Mouse (Mus musculus) myocyte (in vitro differentiated cells): ENCODE measurements around the gene Tex33. TPM values are rescaled to one million over a fixed set of nuclear protein-coding genes. Genes with fewer than 3 reads are reported as not detected.

ENCODE experiments used
- H3K27me3 ChIP-seq: one replicate; pipeline ENCODE4 v1.6.1; 2011; ENCODE audit not compliant: control insufficient read depth, insufficient read depth, insufficient read length
- H3K36me3 ChIP-seq: one replicate; pipeline ENCODE4 v1.6.1; 2011; ENCODE audit not compliant: control insufficient read depth, insufficient read depth
- H3K4me2 ChIP-seq: one replicate; pipeline ENCODE4 v1.6.1; 2011; ENCODE audit warnings: low read depth, control low read depth
- H3K4me3 ChIP-seq: one replicate; pipeline ENCODE4 v1.5.1; 2011; ENCODE audit warnings: mild to moderate bottlenecking, control low read depth, moderate library complexity
- H3K79me2 ChIP-seq: one replicate; pipeline ENCODE4 v1.6.1; 2011; ENCODE audit not compliant: control insufficient read depth, insufficient read depth
- H3ac ChIP-seq: one replicate; pipeline ENCODE4 v1.6.1; 2011; ENCODE audit not compliant: control insufficient read depth, insufficient read length
- CEBPB ChIP-seq: IDR thresholded peaks from 2 replicates; pipeline ENCODE4 v1.6.1; 2011; ENCODE audit warnings: mild to moderate bottlenecking, moderate library complexity; ENCODE audit not compliant: poor library complexity, insufficient read depth, severe bottlenecking
- E2F4 ChIP-seq: IDR thresholded peaks from one replicate; pipeline ENCODE4 v1.6.1; 2011; ENCODE audit warnings: mild to moderate bottlenecking, control low read depth, moderate library complexity; ENCODE audit not compliant: insufficient read depth
- MAX ChIP-seq: IDR thresholded peaks from one replicate; pipeline ENCODE4 v1.6.1; 2011; ENCODE audit warnings: low read depth, mild to moderate bottlenecking, control low read depth
- MYOD1 ChIP-seq, 3 experiments: IDR thresholded peaks; one replicate each; pipeline ENCODE4 v1.6.1; 2011; ENCODE audit warnings: control low read depth in 2 of 3, low read depth in 2 of 3, mild to moderate bottlenecking in 2 of 3, moderate library complexity in 1 of 3; ENCODE audit not compliant: insufficient read length in 2 of 3, control insufficient read depth in 1 of 3
- MYOG ChIP-seq, 3 experiments: IDR thresholded peaks; one replicate each; pipeline ENCODE4 v1.6.1; 2011; ENCODE audit warnings: control low read depth in 2 of 3, low read depth in 2 of 3, mild to moderate bottlenecking in 2 of 3; ENCODE audit not compliant: insufficient read length in 2 of 3, control insufficient read depth in 1 of 3, insufficient read depth in 1 of 3
- POLR2A ChIP-seq: IDR thresholded peaks from one replicate; pipeline ENCODE4 v1.6.1; 2011; ENCODE audit warnings: low read depth, mild to moderate bottlenecking, control low read depth, moderate library complexity; ENCODE audit not compliant: insufficient read length
- POLR2AphosphoS2 ChIP-seq: IDR thresholded peaks from one replicate; pipeline ENCODE4 v1.6.1; 2011; ENCODE audit warnings: low read depth, control low read depth; ENCODE audit not compliant: insufficient read length
- REST ChIP-seq: IDR thresholded peaks from one replicate; pipeline ENCODE4 v1.6.1; 2011; ENCODE audit warnings: mild to moderate bottlenecking, control low read depth, moderate library complexity; ENCODE audit not compliant: insufficient read depth, insufficient read length
- SRF ChIP-seq: IDR thresholded peaks from one replicate; pipeline ENCODE4 v1.6.1; 2011; ENCODE audit warnings: low read depth; ENCODE audit not compliant: control insufficient read depth, insufficient read length
- TCF12 ChIP-seq: IDR thresholded peaks from one replicate; pipeline ENCODE4 v1.6.1; 2011; ENCODE audit warnings: mild to moderate bottlenecking, control low read depth; ENCODE audit not compliant: poor library complexity, insufficient read depth, severe bottlenecking
- TCF3 ChIP-seq: IDR thresholded peaks from one replicate; pipeline ENCODE4 v1.6.1; 2011; ENCODE audit warnings: low read depth, control low read depth; ENCODE audit not compliant: insufficient read length
- USF1 ChIP-seq: IDR thresholded peaks from one replicate; pipeline ENCODE4 v1.6.1; 2011; ENCODE audit warnings: low read depth, mild to moderate bottlenecking, control low read depth, moderate library complexity
- polyA plus RNA-seq: library from polyadenylated mRNA; unstranded; fragments of >200 nt; fragmentation: generic; extraction: Trizol; gene quantifications from one replicate; pipeline ENCODE4 v1.2.1, GENCODE M21; 2012; ENCODE audit warnings: missing spikeins

Tex33 gene
- polyA plus RNA-seq, 1 experiment = not detected

DNA sequence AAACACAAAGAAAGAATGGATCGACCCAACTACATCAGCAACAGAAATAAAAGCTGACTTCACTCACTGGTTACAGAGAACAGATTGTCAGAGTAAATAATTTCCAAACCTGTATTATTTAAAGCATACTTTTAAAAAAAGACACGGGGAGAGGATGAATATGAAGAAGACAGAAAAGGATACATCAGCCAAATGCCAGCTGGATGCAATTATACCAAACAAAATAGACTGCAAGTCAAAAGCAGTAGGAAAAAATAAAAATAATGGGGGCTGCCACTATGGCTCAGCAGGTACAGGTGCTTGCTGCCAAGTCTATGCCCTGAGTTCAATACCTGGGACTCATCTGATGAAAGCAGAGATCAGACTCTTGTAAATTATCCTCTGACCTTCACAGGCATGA is 15.5 kb downstream of the Tex33 start:
- Histone ChIP-seq H3K4me2 (no peak overlapping the region), H3K4me3 (no peak overlapping the region), H3K79me2 (no peaks in the 10 kb centered on the region), H3K36me3 (no peaks in the 10 kb centered on the region), H3ac (no peak overlapping the region), H3K27me3 (peaks cover 40% of the 10 kb centered on the region)
- TF ChIP-seq REST = no peak
- no peak for TF ChIP-seq MYOD1 (IDR thresholded peaks at IDR 0.05; ENCODE audit: control insufficient read depth in 1 of 3, insufficient read length in 2 of 3, low read depth in 2 of 3)
- no peak for TF ChIP-seq USF1
- TF ChIP-seq MAX = no peak

- TF ChIP-seq MAX (no peak), TCF3 (no peak), E2F4 (no peak), TCF12 (no peak), MYOD1 (IDR thresholded peaks at IDR 0.05; ENCODE audit: control insufficient read depth in 1 of 3, insufficient read length in 2 of 3, low read depth in 2 of 3) (no peak)
- Histone ChIP-seq H3K4me2 (no peak overlapping the region), H3K27me3 (peaks cover 35% of the 10 kb centered on the region), H3K4me3 (no peak overlapping the region), H3K36me3 (no peaks in the 10 kb centered on the region), H3ac (no peak overlapping the region), H3K79me2 (no peaks in the 10 kb centered on the region)
These were observed 17.2 kb downstream of the Tex33 start for GRCm38 (mm10) chr15:78378556-78378955.

- Histone ChIP-seq H3ac (no peak overlapping the region), H3K79me2 (no peaks in the 10 kb centered on the region), H3K36me3 (no peaks in the 10 kb centered on the region), H3K27me3 (peaks cover 36% of the 10 kb centered on the region), H3K4me3 (no peak overlapping the region), H3K4me2 (no peak overlapping the region)
- TF ChIP-seq TCF12 (no peak), MAX (no peak), TCF3 (no peak), SRF (no peak), MYOD1 (IDR thresholded peaks at IDR 0.05; ENCODE audit: control insufficient read depth in 1 of 3, insufficient read length in 2 of 3, low read depth in 2 of 3) (no peak), USF1 (no peak), MYOG (IDR thresholded peaks at IDR 0.05; ENCODE audit: control insufficient read depth in 1 of 3, insufficient read depth in 1 of 3, insufficient read length in 2 of 3, low read depth in 2 of 3) (no peak), POLR2AphosphoS2 (no peak), E2F4 (no peak), CEBPB (no peak), REST (no peak), POLR2A (no peak)
These were observed 17.9 kb downstream of the Tex33 start for GRCm38 (mm10) chr15:78377859-78378258.

GRCm38 (mm10) chr15:78374204-78374603 is 21.5 kb downstream of the Tex33 start:
- Histone ChIP-seq H3K36me3 (no peaks in the 10 kb centered on the region), H3K79me2 (no peaks in the 10 kb centered on the region), H3K27me3 (peaks cover 41% of the 10 kb centered on the region), H3K4me3 (no peak overlapping the region), H3K4me2 (no peak overlapping the region), H3ac (no peak overlapping the region)
- TF ChIP-seq POLR2AphosphoS2 = no peak
- TF ChIP-seq USF1 = no peak
- TF ChIP-seq MYOD1 (IDR thresholded peaks at IDR 0.05; ENCODE audit: control insufficient read depth in 1 of 3, insufficient read length in 2 of 3, low read depth in 2 of 3) = no peak
- no peak for TF ChIP-seq CEBPB
- no peak for TF ChIP-seq POLR2A
- no peak for TF ChIP-seq TCF12
- TF ChIP-seq SRF = no peak
- no peak for TF ChIP-seq MAX
- TF ChIP-seq REST = no peak
- no peak for TF ChIP-seq TCF3
- no peak for TF ChIP-seq E2F4
- no peak for TF ChIP-seq MYOG (IDR thresholded peaks at IDR 0.05; ENCODE audit: control insufficient read depth in 1 of 3, insufficient read depth in 1 of 3, insufficient read length in 2 of 3, low read depth in 2 of 3)

GRCm38 (mm10) chr15:78372796-78373195 is 22.9 kb downstream of the Tex33 start:
- Histone ChIP-seq H3K4me2 (no peak overlapping the region), H3K27me3 (peaks cover 35% of the 10 kb centered on the region), H3K4me3 (no peak overlapping the region), H3ac (no peak overlapping the region), H3K79me2 (no peaks in the 10 kb centered on the region), H3K36me3 (no peaks in the 10 kb centered on the region)
- TF ChIP-seq SRF (no peak), POLR2A (no peak), MYOD1 (IDR thresholded peaks at IDR 0.05; ENCODE audit: control insufficient read depth in 1 of 3, insufficient read length in 2 of 3, low read depth in 2 of 3) (no peak), E2F4 (no peak), REST (no peak), MYOG (IDR thresholded peaks at IDR 0.05; ENCODE audit: control insufficient read depth in 1 of 3, insufficient read depth in 1 of 3, insufficient read length in 2 of 3, low read depth in 2 of 3) (no peak), MAX (no peak), USF1 (no peak), POLR2AphosphoS2 (no peak), TCF12 (no peak), TCF3 (no peak), CEBPB (no peak)
